Mouse (Mus musculus): ENCODE results near the gene Rhbg. TPM values are rescaled to one million over a fixed set of nuclear protein-coding genes. Genes with fewer than 3 reads are reported as not detected.

Rhbg gene
- polyA plus RNA-seq, 1 experiment: not detected

- H3K79me3 ChIP-seq (ENCODE audit: low read depth): no peaks in the 10 kb centered on the region
- peaks cover 69% of the 10 kb centered on the region for H3K27me3 ChIP-seq (ENCODE audit: control insufficient read depth, insufficient read depth, insufficient read length)
- H3K79me2 ChIP-seq (ENCODE audit: control insufficient read depth, insufficient read depth): no peaks in the 10 kb centered on the region
- TF ChIP-seq FOSL1 (IDR thresholded peaks at IDR 0.05; ENCODE audit: insufficient read depth, low read length, poor library complexity, severe bottlenecking): no peak
- TF ChIP-seq MAX (IDR thresholded peaks at IDR 0.05): no peak
- TF ChIP-seq CEBPB (IDR thresholded peaks at IDR 0.05; ENCODE audit: low read depth): no peak
- H3K36me3 ChIP-seq (ENCODE audit: control insufficient read depth, insufficient read depth): no peaks in the 10 kb centered on the region
- H3K4me3 ChIP-seq (ENCODE audit: insufficient read depth, poor library complexity, severe bottlenecking): no peak overlapping the region
- H3ac ChIP-seq (ENCODE audit: control insufficient read depth, insufficient read length, low read depth): no peak overlapping the region
These were observed 49.8 kb downstream of the Rhbg start for GRCm38 (mm10) chr3:88204751-88205150.

GRCm38 (mm10) chr3:88203999-88204700, 50.4 kb downstream of the Rhbg start:
- TF ChIP-seq USF1 (IDR thresholded peaks at IDR 0.05; ENCODE audit: low read depth) (no peak), CEBPB (IDR thresholded peaks at IDR 0.05; ENCODE audit: low read depth) (no peak), MYOG (IDR thresholded peaks at IDR 0.05; ENCODE audit: control insufficient read depth, extremely low read depth, insufficient read length) (no peak), FOSL1 (IDR thresholded peaks at IDR 0.05; ENCODE audit: insufficient read depth, low read length, poor library complexity, severe bottlenecking) (no peak), CTCF (IDR thresholded peaks at IDR 0.05; ENCODE audit: control insufficient read depth, insufficient read depth, insufficient read length) (no peak), MYOD1 (IDR thresholded peaks at IDR 0.05; ENCODE audit: control insufficient read depth, insufficient read length, low read depth) (no peak), MAX (IDR thresholded peaks at IDR 0.05) (no peak)
- Histone ChIP-seq H3K4me3 (ENCODE audit: insufficient read depth, poor library complexity, severe bottlenecking) (no peak overlapping the region), H3K27me3 (ENCODE audit: control insufficient read depth, insufficient read depth, insufficient read length) (peaks cover 72% of the 10 kb centered on the region), H3ac (ENCODE audit: control insufficient read depth, insufficient read length, low read depth) (no peak overlapping the region), H3K79me3 (ENCODE audit: low read depth) (no peaks in the 10 kb centered on the region), H3K36me3 (ENCODE audit: control insufficient read depth, insufficient read depth) (no peaks in the 10 kb centered on the region), H3K79me2 (ENCODE audit: control insufficient read depth, insufficient read depth) (no peaks in the 10 kb centered on the region)

GRCm38 (mm10) chr3:88203456-88203855, 51.1 kb downstream of the Rhbg start:
- Histone ChIP-seq H3K27me3 (ENCODE audit: control insufficient read depth, insufficient read depth, insufficient read length) (peaks cover 79% of the 10 kb centered on the region), H3K4me3 (ENCODE audit: insufficient read depth, poor library complexity, severe bottlenecking) (no peak overlapping the region), H3K79me3 (ENCODE audit: low read depth) (no peaks in the 10 kb centered on the region), H3K36me3 (ENCODE audit: control insufficient read depth, insufficient read depth) (no peaks in the 10 kb centered on the region), H3K79me2 (ENCODE audit: control insufficient read depth, insufficient read depth) (no peaks in the 10 kb centered on the region), H3ac (ENCODE audit: control insufficient read depth, insufficient read length, low read depth) (no peak overlapping the region)
- TF ChIP-seq CTCF (IDR thresholded peaks at IDR 0.05; ENCODE audit: control insufficient read depth, insufficient read depth, insufficient read length) (no peak), MYOD1 (IDR thresholded peaks at IDR 0.05; ENCODE audit: control insufficient read depth, insufficient read length, low read depth) (no peak), MYOG (IDR thresholded peaks at IDR 0.05; ENCODE audit: control insufficient read depth, extremely low read depth, insufficient read length) (no peak), CEBPB (IDR thresholded peaks at IDR 0.05; ENCODE audit: low read depth) (no peak), FOSL1 (IDR thresholded peaks at IDR 0.05; ENCODE audit: insufficient read depth, low read length, poor library complexity, severe bottlenecking) (no peak), MAX (IDR thresholded peaks at IDR 0.05) (no peak), USF1 (IDR thresholded peaks at IDR 0.05; ENCODE audit: low read depth) (no peak)

- no peaks in the 10 kb centered on the region for H3K79me2 ChIP-seq (ENCODE audit: control insufficient read depth, insufficient read depth)
- H3K36me3 ChIP-seq (ENCODE audit: control insufficient read depth, insufficient read depth): no peaks in the 10 kb centered on the region
- H3K4me3 ChIP-seq (ENCODE audit: insufficient read depth, poor library complexity, severe bottlenecking): no peak overlapping the region
- peaks cover 84% of the 10 kb centered on the region for H3K27me3 ChIP-seq (ENCODE audit: control insufficient read depth, insufficient read depth, insufficient read length)
- TF ChIP-seq CTCF (IDR thresholded peaks at IDR 0.05; ENCODE audit: control insufficient read depth, insufficient read depth, insufficient read length) (no peak), FOSL1 (IDR thresholded peaks at IDR 0.05; ENCODE audit: insufficient read depth, low read length, poor library complexity, severe bottlenecking) (no peak)
- H3ac ChIP-seq (ENCODE audit: control insufficient read depth, insufficient read length, low read depth): no peak overlapping the region
- H3K79me3 ChIP-seq (ENCODE audit: low read depth): no peaks in the 10 kb centered on the region
These were observed 51.5 kb downstream of the Rhbg start for GRCm38 (mm10) chr3:88202986-88203385.

- H3K4me3 ChIP-seq (ENCODE audit: insufficient read depth, poor library complexity, severe bottlenecking): no peak overlapping the region
- H3K36me3 ChIP-seq (ENCODE audit: control insufficient read depth, insufficient read depth): no peaks in the 10 kb centered on the region
- no peaks in the 10 kb centered on the region for H3K79me3 ChIP-seq (ENCODE audit: low read depth)
- TF ChIP-seq USF1 (IDR thresholded peaks at IDR 0.05; ENCODE audit: low read depth): no peak
- H3K79me2 ChIP-seq (ENCODE audit: control insufficient read depth, insufficient read depth): no peaks in the 10 kb centered on the region
- no peak overlapping the region for H3ac ChIP-seq (ENCODE audit: control insufficient read depth, insufficient read length, low read depth)
- peaks cover 89% of the 10 kb centered on the region for H3K27me3 ChIP-seq (ENCODE audit: control insufficient read depth, insufficient read depth, insufficient read length)
These were observed 52.9 kb downstream of the Rhbg start for GRCm38 (mm10) chr3:88201640-88202039.

- no peak overlapping the region for H3K4me3 ChIP-seq (ENCODE audit: insufficient read depth, poor library complexity, severe bottlenecking)
These were observed 53.6 kb downstream of the Rhbg start for GRCm38 (mm10) chr3:88200972-88201330.

More at GRCm38 (mm10) chr3:88200972-88201330, 53.6 kb downstream of the Rhbg start:
- Histone ChIP-seq H3K27me3 (ENCODE audit: control insufficient read depth, insufficient read depth, insufficient read length) (peaks cover 87% of the 10 kb centered on the region), H3ac (ENCODE audit: control insufficient read depth, insufficient read length, low read depth) (no peak overlapping the region), H3K79me2 (ENCODE audit: control insufficient read depth, insufficient read depth) (no peaks in the 10 kb centered on the region), H3K36me3 (ENCODE audit: control insufficient read depth, insufficient read depth) (no peaks in the 10 kb centered on the region), H3K79me3 (ENCODE audit: low read depth) (no peaks in the 10 kb centered on the region)
- no peak for TF ChIP-seq FOSL1 (IDR thresholded peaks at IDR 0.05; ENCODE audit: insufficient read depth, low read length, poor library complexity, severe bottlenecking)
- no peak for TF ChIP-seq CTCF (IDR thresholded peaks at IDR 0.05; ENCODE audit: control insufficient read depth, insufficient read depth, insufficient read length)

Measured in C2C12 (cell line).